Mouse (Mus musculus) heart, adult 2 months (tissue): ENCODE data around the gene Anp32e. TPM values are rescaled to one million over a fixed set of nuclear protein-coding genes. Genes with fewer than 3 reads are reported as not detected.

Source experiments
- DNase-seq, 2 experiments: peaks; one replicate each; pipeline ENCODE4 v3.0.0; 2021
- H3K27ac ChIP-seq: fragments of 200-600 bp; 2 replicates; pipeline ENCODE4 v1.8.1; 2022
- H3K27me3 ChIP-seq: fragments of 200-500 bp; 2 replicates; pipeline ENCODE4 v1.6.1; 2012; ENCODE audit warnings: mild to moderate bottlenecking, low read length, inconsistent platforms, mixed read lengths; ENCODE audit not compliant: control insufficient read depth, insufficient read depth
- H3K36me3 ChIP-seq: fragments of 200-500 bp; 2 replicates; pipeline ENCODE4 v1.6.1; 2012; ENCODE audit warnings: low read length, inconsistent platforms; ENCODE audit not compliant: control insufficient read depth, insufficient read depth
- H3K4me1 ChIP-seq: fragments of 200-500 bp; 2 replicates; pipeline ENCODE4 v1.6.1; 2011; ENCODE audit warnings: low read length; ENCODE audit not compliant: control insufficient read depth, insufficient read depth
- H3K4me3 ChIP-seq: fragments of 200-600 bp; 2 replicates; pipeline ENCODE4 v1.8.1; 2022
- H3K79me2 ChIP-seq: fragments of 200-500 bp; replicated peaks from 2 replicates; pipeline ENCODE4 v1.6.1; 2012; ENCODE audit warnings: mild to moderate bottlenecking, inconsistent platforms, low read length, moderate library complexity, mixed read lengths; ENCODE audit not compliant: control insufficient read depth, insufficient read depth
- H3K9ac ChIP-seq: fragments of 200-500 bp; 2 replicates; pipeline ENCODE4 v1.6.1; 2012; ENCODE audit warnings: low read depth, mild to moderate bottlenecking, control low read depth, inconsistent platforms, low read length, mixed read lengths
- CTCF ChIP-seq: fragments of 200-600 bp; IDR thresholded peaks from 2 replicates; pipeline ENCODE4 v1.8.1; 2022; ENCODE audit warnings: antibody characterized with exemption, mild to moderate bottlenecking, moderate library complexity
- EP300 ChIP-seq: fragments of 200-500 bp; IDR thresholded peaks from 2 replicates; pipeline ENCODE4 v1.6.1; 2011; ENCODE audit warnings: low read depth, low read length, control low read depth; ENCODE audit not compliant: insufficient read depth
- POLR2A ChIP-seq: fragments of 200-500 bp; IDR thresholded peaks from 2 replicates; pipeline ENCODE4 v1.6.1; 2011; ENCODE audit warnings: mild to moderate bottlenecking, low read depth, low read length, control low read depth; ENCODE audit not compliant: insufficient read depth
- WGBS: fragments of 180-500 bp; shearing (Covaris S2); methylation state at CpG from one replicate; pipeline ENCODE4 v1.1.7; 2018; 5-methylcytosine and 5-hydroxymethylcytosine counted together
- intact Hi-C: fragments of 180-260 bp; cut with DNase I; formaldehyde crosslinking; loops from one replicate; pipeline ENCODE4 v1.15.1; 2025
- polyA plus RNA-seq: library from polyadenylated mRNA; depleted of rRNA; stranded (reverse); fragments of >200 nt; gene quantifications from 2 replicates; pipeline ENCODE4 v1.2.3, GENCODE M21; 2012
- total RNA-seq, 2 experiments: library from RNA; stranded (reverse); gene quantifications; 2 replicates each; pipeline ENCODE4 v1.2.3; 2021

Gene Anp32e
- total and polyA plus RNA-seq, 3 experiments: 15.5 to 90.9 (median 83.0) TPM

DNA sequence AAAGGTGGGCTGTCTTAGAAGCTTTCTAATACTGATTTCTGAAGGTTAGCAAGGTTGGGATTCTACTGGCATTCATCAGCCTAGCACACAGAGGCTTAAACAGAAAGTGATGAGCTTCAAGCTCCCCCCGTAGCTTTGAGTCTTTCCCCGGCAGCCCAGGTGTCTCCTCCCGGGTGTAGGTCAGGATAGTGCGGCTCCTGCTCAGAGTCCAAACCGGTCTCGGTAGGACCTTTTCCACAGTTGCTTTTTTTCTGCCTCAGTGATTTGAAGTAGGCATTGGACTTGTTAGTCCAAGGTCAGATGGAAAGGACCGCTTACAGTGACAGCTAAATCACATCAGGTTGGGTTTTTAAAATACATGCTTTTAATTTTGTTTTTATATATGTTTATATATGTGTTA, 3.5 kb downstream of the Anp32e start:
- no peak overlapping the region for H3K9ac ChIP-seq
- 87% methylated on average over 7 of the region's 7 CpGs for WGBS
- TF ChIP-seq CTCF (no peak), POLR2A (no peak), EP300 (no peak)
- intact Hi-C loops: no loop called here
- H3K79me2 ChIP-seq: no peaks in the 10 kb centered on the region
- peaks cover 2% of the 10 kb centered on the region for H3K4me1 ChIP-seq
- H3K4me3 ChIP-seq: no peak overlapping the region
- no peaks in the 10 kb centered on the region for H3K36me3 ChIP-seq
- H3K27me3 ChIP-seq: no peaks in the 10 kb centered on the region
- no peak for DNase-seq
- H3K27ac ChIP-seq: no peak overlapping the region

DNA sequence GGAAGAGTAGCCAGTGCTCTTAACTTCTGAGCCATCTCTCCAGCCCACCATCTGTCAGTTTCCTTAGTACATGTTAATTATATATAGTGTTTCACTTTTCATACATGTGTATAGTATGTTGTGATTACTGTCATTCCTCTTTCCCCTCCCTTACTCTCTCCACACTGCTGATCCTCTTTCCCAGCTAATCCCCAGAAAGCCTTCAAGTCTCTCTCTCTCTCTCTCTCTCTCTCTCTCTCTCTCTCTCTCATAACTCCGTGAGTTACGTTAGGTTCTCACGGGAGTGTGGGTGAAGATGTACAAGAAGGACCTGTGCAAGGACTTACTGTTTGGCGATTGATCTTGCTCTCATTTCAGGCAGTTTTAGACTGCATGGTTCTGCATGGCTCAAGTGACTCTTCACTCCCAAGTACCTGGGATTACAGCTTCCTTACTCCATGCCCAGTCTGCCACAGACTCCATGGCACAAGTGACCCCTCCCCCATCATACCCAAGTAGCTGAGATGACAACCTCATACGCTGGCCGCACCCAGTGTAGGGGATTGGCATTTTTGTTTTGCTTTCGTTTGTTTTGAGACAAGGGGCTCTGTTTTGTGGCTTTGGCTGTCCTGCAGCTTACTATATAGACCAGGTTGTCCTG, 4.2 kb downstream of the Anp32e start:
- DNase-seq: no peak
- Histone ChIP-seq H3K27ac (no peak overlapping the region), H3K4me1 (peaks cover 2% of the 10 kb centered on the region), H3K79me2 (no peaks in the 10 kb centered on the region), H3K36me3 (no peaks in the 10 kb centered on the region), H3K27me3 (no peaks in the 10 kb centered on the region), H3K9ac (no peak overlapping the region), H3K4me3 (no peak overlapping the region)
- TF ChIP-seq EP300 (no peak), POLR2A (no peak), CTCF (no peak)
- 93% methylated on average over 7 of the region's 7 CpGs for WGBS
- intact Hi-C loops: no loop called here

GRCm38 (mm10) chr3:95934448-95934847, 5.4 kb downstream of the Anp32e start:
- H3K36me3 ChIP-seq: no peaks in the 10 kb centered on the region

GRCm38 (mm10) chr3:95938217-95938616, 9.2 kb downstream of the Anp32e start:
- Histone ChIP-seq H3K27ac (no peak overlapping the region), H3K36me3 (no peaks in the 10 kb centered on the region), H3K4me3 (no peak overlapping the region), H3K9ac (no peak overlapping the region), H3K27me3 (no peaks in the 10 kb centered on the region), H3K79me2 (no peaks in the 10 kb centered on the region), H3K4me1 (no peaks in the 10 kb centered on the region)
- WGBS: 94% methylated on average over 8 of the region's 8 CpGs
- no peak for DNase-seq
- intact Hi-C loops: loop anchor here (2.0 kb wide), 1 partner anchor 23 kb away; no protein-coding TSS in a partner anchor
- TF ChIP-seq CTCF (no peak), POLR2A (no peak), EP300 (no peak)

More at GRCm38 (mm10) chr3:95934448-95934847, 5.4 kb downstream of the Anp32e start:
- H3K4me3 ChIP-seq: no peak overlapping the region
- intact Hi-C loops: no loop called here
- peaks cover 2% of the 10 kb centered on the region for H3K4me1 ChIP-seq
- no peaks in the 10 kb centered on the region for H3K79me2 ChIP-seq
- no peak overlapping the region for H3K9ac ChIP-seq
- no peak overlapping the region for H3K27ac ChIP-seq
- 76% methylated on average over 1 of the region's 1 CpGs for WGBS
- DNase-seq: no peak
- H3K27me3 ChIP-seq: no peaks in the 10 kb centered on the region
- TF ChIP-seq CTCF (no peak), POLR2A (no peak), EP300 (no peak)

DNA sequence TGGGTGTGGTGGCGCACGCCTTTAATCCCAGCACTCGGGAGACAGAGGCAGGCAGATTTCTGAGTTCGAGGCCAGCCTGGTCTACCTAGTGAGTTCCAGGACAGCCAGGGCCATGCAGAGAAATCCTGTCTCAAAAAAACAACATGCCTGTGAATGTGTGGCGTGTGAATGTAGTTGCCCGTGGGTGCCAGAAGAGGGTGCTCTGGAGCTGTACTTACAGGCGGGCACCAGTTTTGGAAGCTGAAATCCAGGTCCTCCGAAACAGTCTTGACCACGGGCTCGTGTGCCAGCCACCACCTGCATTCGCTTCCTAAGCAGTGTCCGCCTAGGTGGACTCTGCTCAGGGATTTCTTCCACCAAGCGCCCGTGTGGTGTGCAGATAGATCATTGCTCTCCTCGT, 9.8 kb downstream of the Anp32e start:
- no peaks in the 10 kb centered on the region for H3K27me3 ChIP-seq
- intact Hi-C loops: loop anchor here (2.0 kb wide), 1 partner anchor 22 kb away; no protein-coding TSS in a partner anchor
- no peaks in the 10 kb centered on the region for H3K36me3 ChIP-seq
- 94% methylated on average over 15 of the region's 15 CpGs for WGBS
- TF ChIP-seq CTCF (peak; percentile 65), POLR2A (no peak)
- H3K27ac ChIP-seq: no peak overlapping the region
- no peak overlapping the region for H3K9ac ChIP-seq
- no peak for DNase-seq
- H3K4me1 ChIP-seq: no peaks in the 10 kb centered on the region
- no peaks in the 10 kb centered on the region for H3K79me2 ChIP-seq
- H3K4me3 ChIP-seq: no peak overlapping the region

DNA sequence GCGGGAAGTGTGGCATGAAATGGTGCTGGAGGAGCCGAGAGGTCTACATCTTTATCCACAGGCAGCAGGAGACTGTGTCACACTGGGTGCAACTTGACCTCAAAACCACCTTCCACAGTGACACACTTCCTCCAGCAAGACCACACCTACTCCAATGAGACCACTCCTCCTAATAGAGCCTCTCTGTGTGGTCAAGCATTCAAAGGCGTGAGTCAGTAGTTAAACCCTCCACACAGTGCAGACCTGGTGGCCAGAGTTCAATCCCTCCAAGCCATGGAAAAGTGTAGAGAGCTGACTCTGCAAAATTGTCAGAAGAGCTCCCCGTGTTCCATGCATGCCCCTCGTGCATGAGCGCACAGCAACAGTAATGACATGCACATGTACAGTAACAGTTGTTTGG, 13.7 kb downstream of the Anp32e start:
- 85% methylated on average over 6 of the region's 6 CpGs for WGBS
- Histone ChIP-seq H3K36me3 (no peaks in the 10 kb centered on the region), H3K9ac (no peak overlapping the region), H3K27ac (no peak overlapping the region), H3K27me3 (no peaks in the 10 kb centered on the region), H3K4me3 (no peak overlapping the region), H3K79me2 (no peaks in the 10 kb centered on the region), H3K4me1 (no peaks in the 10 kb centered on the region)
- intact Hi-C loops: no loop called here
- DNase-seq: no peak
- no peak for TF ChIP-seq EP300
- TF ChIP-seq CTCF: no peak
- no peak for TF ChIP-seq POLR2A
